Mouse (Mus musculus): ENCODE measurements at regions not wholly inside any gene's neighbourhood (a gene's known extent, or its start where the extent isn't known, plus 50 kb on each side); places are given as distances from the start of the nearest gene placed in this dataset.

- intact Hi-C loops (cut with DNase I), result no loop called here
- Histone ChIP-seq H3K9ac (ENCODE audit: low read depth, low read length) (no peak overlapping the region), H3K36me3 (ENCODE audit: control insufficient read depth, insufficient read depth, low read length) (no peaks in the 10 kb centered on the region), H3K79me2 (replicated peaks; ENCODE audit: control insufficient read depth, insufficient read depth, low read length) (no peaks in the 10 kb centered on the region), H3K4me1 (ENCODE audit: control insufficient read depth, insufficient read depth, low read length) (no peaks in the 10 kb centered on the region), H3K27ac (peak overlapping the region; percentile 9), H3K4me3 (no peak overlapping the region), H3K27me3 (ENCODE audit: control insufficient read depth, insufficient read depth, low read length) (no peaks in the 10 kb centered on the region)
- 63% methylated on average over 3 of the region's 3 CpGs for WGBS
- TF ChIP-seq POLR2A (IDR thresholded peaks at IDR 0.05; ENCODE audit: insufficient read depth, low read depth, low read length) (no peak), EP300 (IDR thresholded peaks at IDR 0.05; ENCODE audit: insufficient read depth, low read depth, low read length) (no peak)
- no peak for DNase-seq
Measured at GRCm38 (mm10) chr3:54475879-54476278, 115.0 kb downstream of the Postn start.

DNA sequence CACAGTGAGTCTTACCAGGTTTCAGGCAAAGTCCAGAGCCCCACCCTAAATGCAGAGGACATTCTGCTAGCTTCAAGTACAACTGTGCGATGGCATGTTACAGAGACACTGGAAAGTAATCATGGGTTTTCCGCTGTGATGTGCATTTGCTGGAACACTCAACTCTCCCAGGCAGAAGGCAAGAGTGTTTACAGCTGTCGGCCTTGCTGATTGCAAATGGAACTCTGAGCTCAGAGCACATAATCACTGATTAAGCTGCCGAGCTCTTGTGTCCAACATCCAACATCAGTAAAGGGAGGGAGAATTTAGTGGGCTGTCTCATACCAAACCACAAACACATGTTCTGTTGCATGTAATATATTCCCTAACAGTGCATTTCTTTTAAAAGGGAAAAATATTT is 117.1 kb downstream of the Postn start:
- 55% methylated on average over 4 of the region's 4 CpGs for WGBS
- H3K27ac ChIP-seq, result no peak overlapping the region; the same call in 1 of the 2 replicates
- no peak overlapping the region for H3K9ac ChIP-seq (ENCODE audit: low read depth, low read length)
- no peak overlapping the region for H3K4me3 ChIP-seq
- H3K79me2 ChIP-seq (replicated peaks; ENCODE audit: control insufficient read depth, insufficient read depth, low read length), result no peaks in the 10 kb centered on the region
- no peak for TF ChIP-seq CTCF (IDR thresholded peaks at IDR 0.05)
- TF ChIP-seq POLR2A (IDR thresholded peaks at IDR 0.05; ENCODE audit: insufficient read depth, low read depth, low read length), result no peak
- TF ChIP-seq EP300 (IDR thresholded peaks at IDR 0.05; ENCODE audit: insufficient read depth, low read depth, low read length), result no peak
- intact Hi-C loops (cut with DNase I), result no loop called here
- H3K36me3 ChIP-seq (ENCODE audit: control insufficient read depth, insufficient read depth, low read length), result no peaks in the 10 kb centered on the region
- peak; percentile 28 to 31 for DNase-seq
- H3K4me1 ChIP-seq (ENCODE audit: control insufficient read depth, insufficient read depth, low read length), result no peaks in the 10 kb centered on the region
- no peaks in the 10 kb centered on the region for H3K27me3 ChIP-seq (ENCODE audit: control insufficient read depth, insufficient read depth, low read length)

DNA sequence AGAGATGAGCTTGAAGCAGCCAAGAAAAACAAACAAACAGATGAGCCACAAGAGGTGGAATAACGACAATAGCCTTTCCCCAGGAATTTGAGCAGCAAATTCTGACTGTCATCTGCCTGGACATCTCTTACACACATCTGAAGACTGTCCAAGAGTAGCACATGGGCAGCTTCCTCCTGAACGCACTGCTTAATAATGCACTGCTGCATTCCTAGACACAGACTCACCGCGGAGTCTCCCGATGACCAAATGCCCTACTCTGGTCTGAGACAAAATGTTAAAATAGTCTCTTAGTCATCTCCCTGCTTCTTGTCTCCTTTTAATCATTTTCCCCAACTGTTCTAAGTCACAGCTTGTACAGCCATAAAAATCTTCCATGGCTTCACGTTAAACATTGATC is 119.3 kb downstream of the Postn start:
- peak in 1 of 2 experiments; percentile 14 for DNase-seq
- no peak overlapping the region for H3K4me3 ChIP-seq
- no peaks in the 10 kb centered on the region for H3K79me2 ChIP-seq (replicated peaks; ENCODE audit: control insufficient read depth, insufficient read depth, low read length)
- no peaks in the 10 kb centered on the region for H3K4me1 ChIP-seq (ENCODE audit: control insufficient read depth, insufficient read depth, low read length)
- no peaks in the 10 kb centered on the region for H3K36me3 ChIP-seq (ENCODE audit: control insufficient read depth, insufficient read depth, low read length)
- WGBS, result 58% methylated on average over 6 of the region's 6 CpGs
- H3K27me3 ChIP-seq (ENCODE audit: control insufficient read depth, insufficient read depth, low read length), result no peaks in the 10 kb centered on the region
- intact Hi-C loops (cut with DNase I), result no loop called here
- no peak for TF ChIP-seq POLR2A (IDR thresholded peaks at IDR 0.05; ENCODE audit: insufficient read depth, low read depth, low read length)
- no peak for TF ChIP-seq CTCF (IDR thresholded peaks at IDR 0.05)
- TF ChIP-seq EP300 (IDR thresholded peaks at IDR 0.05; ENCODE audit: insufficient read depth, low read depth, low read length), result no peak
- H3K9ac ChIP-seq (ENCODE audit: low read depth, low read length), result no peak overlapping the region
- H3K27ac ChIP-seq, result no peak overlapping the region

DNA sequence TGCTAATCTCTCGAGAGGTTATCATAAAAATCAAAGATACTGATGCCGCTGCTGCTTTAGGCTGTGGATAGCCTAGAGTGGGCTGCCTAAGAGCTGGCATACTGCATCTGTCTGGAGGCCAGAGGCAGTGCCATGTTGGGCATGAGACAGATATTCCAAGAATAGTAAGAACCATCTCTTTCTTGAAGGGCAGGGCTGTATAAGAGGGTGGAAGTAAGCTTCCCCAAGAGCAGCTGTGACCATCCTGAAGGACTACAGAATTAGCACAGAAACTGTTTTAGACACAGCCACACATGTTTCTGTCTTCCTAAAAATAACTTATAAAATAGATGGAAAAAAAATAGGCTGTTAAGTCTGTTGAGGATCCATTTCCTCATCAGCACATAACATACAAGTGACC is 126.4 kb downstream of the Postn start:
- Histone ChIP-seq H3K79me2 (replicated peaks; ENCODE audit: control insufficient read depth, insufficient read depth, low read length) (no peaks in the 10 kb centered on the region), H3K27ac (no peak overlapping the region), H3K9ac (ENCODE audit: low read depth, low read length) (no peak overlapping the region), H3K27me3 (ENCODE audit: control insufficient read depth, insufficient read depth, low read length) (no peaks in the 10 kb centered on the region), H3K36me3 (ENCODE audit: control insufficient read depth, insufficient read depth, low read length) (no peaks in the 10 kb centered on the region), H3K4me3 (no peak overlapping the region), H3K4me1 (ENCODE audit: control insufficient read depth, insufficient read depth, low read length) (no peaks in the 10 kb centered on the region)
- DNase-seq, result no peak
- intact Hi-C loops (cut with DNase I), result no loop called here
- no peak for TF ChIP-seq POLR2A (IDR thresholded peaks at IDR 0.05; ENCODE audit: insufficient read depth, low read depth, low read length)
- TF ChIP-seq CTCF (IDR thresholded peaks at IDR 0.05), result no peak
- no peak for TF ChIP-seq EP300 (IDR thresholded peaks at IDR 0.05; ENCODE audit: insufficient read depth, low read depth, low read length)
- 95% methylated on average over 2 of the region's 2 CpGs for WGBS

DNA sequence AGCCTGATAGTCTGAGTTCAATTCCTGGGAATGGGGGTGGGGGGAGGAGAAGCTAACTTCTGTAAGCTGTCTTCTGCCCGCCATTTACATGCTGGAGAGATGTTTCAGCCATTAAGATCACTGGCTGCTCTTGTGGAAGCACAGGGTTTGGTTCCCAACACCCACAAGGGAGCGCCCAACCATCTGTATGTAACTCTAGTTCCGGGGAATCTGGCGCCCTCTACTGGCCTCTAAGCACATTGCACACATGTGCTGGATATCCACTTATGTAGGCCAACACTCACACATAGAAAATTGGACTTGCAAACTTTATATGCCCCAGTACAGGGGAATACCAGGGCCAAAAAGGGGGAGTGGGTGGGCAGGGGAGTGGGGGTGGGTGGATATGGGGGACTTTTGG is 126.9 kb downstream of the Postn start:
- H3K4me3 ChIP-seq, result no peak overlapping the region
- H3K79me2 ChIP-seq (replicated peaks; ENCODE audit: control insufficient read depth, insufficient read depth, low read length), result no peaks in the 10 kb centered on the region
- H3K9ac ChIP-seq (ENCODE audit: low read depth, low read length), result no peak overlapping the region
- TF ChIP-seq EP300 (IDR thresholded peaks at IDR 0.05; ENCODE audit: insufficient read depth, low read depth, low read length), result no peak
- TF ChIP-seq CTCF (IDR thresholded peaks at IDR 0.05), result peak; percentile 24; the same call in 1 of the 2 replicates
- no peak overlapping the region for H3K27ac ChIP-seq
- no peaks in the 10 kb centered on the region for H3K4me1 ChIP-seq (ENCODE audit: control insufficient read depth, insufficient read depth, low read length)
- WGBS, result 69% methylated on average over 4 of the region's 4 CpGs
- H3K36me3 ChIP-seq (ENCODE audit: control insufficient read depth, insufficient read depth, low read length), result no peaks in the 10 kb centered on the region
- intact Hi-C loops (cut with DNase I), result no loop called here
- no peak for DNase-seq
- H3K27me3 ChIP-seq (ENCODE audit: control insufficient read depth, insufficient read depth, low read length), result no peaks in the 10 kb centered on the region

GRCm38 (mm10) chr3:54490249-54490900 is 129.5 kb downstream of the Postn start:
- 77% methylated on average over 5 of the region's 5 CpGs for WGBS
- no peak for DNase-seq
- Histone ChIP-seq H3K27ac (no peak overlapping the region), H3K79me2 (replicated peaks; ENCODE audit: control insufficient read depth, insufficient read depth, low read length) (no peaks in the 10 kb centered on the region), H3K4me3 (no peak overlapping the region), H3K9ac (ENCODE audit: low read depth, low read length) (no peak overlapping the region), H3K36me3 (ENCODE audit: control insufficient read depth, insufficient read depth, low read length) (no peaks in the 10 kb centered on the region), H3K4me1 (ENCODE audit: control insufficient read depth, insufficient read depth, low read length) (no peaks in the 10 kb centered on the region), H3K27me3 (ENCODE audit: control insufficient read depth, insufficient read depth, low read length) (no peaks in the 10 kb centered on the region)
- intact Hi-C loops (cut with DNase I), result no loop called here
- TF ChIP-seq POLR2A (IDR thresholded peaks at IDR 0.05; ENCODE audit: insufficient read depth, low read depth, low read length) (no peak), EP300 (IDR thresholded peaks at IDR 0.05; ENCODE audit: insufficient read depth, low read depth, low read length) (no peak), CTCF (IDR thresholded peaks at IDR 0.05) (no peak)
